Mouse (Mus musculus) right cerebral cortex, postnatal 36 days (tissue): ENCODE data around the gene Trim11.
A peak's percentile ranks its signal among the peaks of the same experiment; 100 is the strongest.
"Not testable (repeated sequence)": the region's sequence is repeated elsewhere in the genome, so short reads cannot be mapped to it uniquely, and the experiment has no call there.

Experiments
- DNase-seq, 2 experiments: peaks; one replicate each; pipeline ENCODE4 v3.0.0; 2022; ENCODE audit warnings: low spot score in 2 of 2, mixed read lengths in 1 of 2

Gene Trim11

GRCm38 (mm10) chr11:58978027-58978705 is at the start of gene Trim11:
Trim11 (plus strand) TSS chr11:58978093.
- DNase-seq: no peak

GRCm38 (mm10) chr11:58929055-58929454 is 48.8 kb upstream of the Trim11 start:
- DNase-seq: no peak

DNA sequence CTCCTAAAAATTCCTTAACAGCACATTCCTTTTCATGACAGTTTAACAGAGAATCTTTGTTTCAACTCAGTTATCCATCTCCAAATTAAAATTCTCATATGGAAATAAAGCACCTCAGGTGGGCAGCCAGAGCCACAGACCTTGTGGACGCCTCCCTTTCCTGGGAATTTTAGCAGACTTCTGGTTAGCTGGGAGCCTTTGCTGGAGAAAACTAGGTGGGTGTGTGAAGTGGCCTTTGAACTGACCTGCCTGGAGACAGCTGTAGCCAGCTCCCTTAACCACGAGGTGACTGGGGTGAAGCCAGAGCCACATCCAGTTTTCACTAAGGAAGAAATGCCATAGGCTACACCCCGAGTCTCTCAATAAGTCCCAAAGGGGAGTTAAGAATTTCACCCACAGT is 48.3 kb upstream of the Trim11 start:
- no peak for DNase-seq

DNA sequence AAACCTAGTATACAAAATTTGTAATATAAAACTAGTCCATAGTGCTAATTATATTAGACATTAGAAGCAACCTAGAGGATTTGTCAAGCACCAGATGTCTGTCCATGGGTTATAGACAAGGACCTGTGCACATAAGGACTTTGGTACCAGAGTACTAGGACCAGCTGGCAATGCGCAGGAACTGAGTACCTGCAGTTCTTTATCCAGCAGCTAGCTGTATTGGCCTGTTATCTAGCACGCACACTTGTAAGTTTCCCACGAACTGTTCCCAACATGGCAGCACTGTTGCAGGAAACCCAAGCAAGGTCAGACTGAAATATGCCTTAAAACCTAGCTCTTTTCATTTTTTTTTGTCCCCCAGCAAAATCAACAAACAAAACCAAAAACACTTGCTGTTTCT is 47.6 kb upstream of the Trim11 start:
- DNase-seq: no peak

GRCm38 (mm10) chr11:58931576-58931975 is 46.3 kb upstream of the Trim11 start:
- DNase-seq: no peak

DNA sequence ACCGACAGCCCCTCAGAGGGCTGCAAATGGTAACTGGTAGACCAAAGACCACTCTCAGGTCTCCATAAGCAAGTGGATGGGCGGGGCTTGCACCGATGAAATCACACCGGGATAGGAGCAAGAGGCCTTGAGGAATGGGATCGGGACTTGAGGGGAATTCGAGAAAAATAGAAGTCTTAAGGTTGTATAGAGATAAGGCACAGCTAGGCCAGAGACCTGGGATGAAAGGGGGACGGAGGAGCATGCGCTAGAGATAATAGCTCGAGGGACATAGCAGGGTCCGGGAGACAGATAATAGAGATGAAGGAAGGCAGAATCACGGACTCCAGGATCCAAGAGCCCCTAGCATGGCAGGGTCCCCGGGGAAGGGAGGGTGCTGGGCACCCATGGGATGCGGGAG is 40.0 kb upstream of the Trim11 start:
- no peak for DNase-seq

DNA sequence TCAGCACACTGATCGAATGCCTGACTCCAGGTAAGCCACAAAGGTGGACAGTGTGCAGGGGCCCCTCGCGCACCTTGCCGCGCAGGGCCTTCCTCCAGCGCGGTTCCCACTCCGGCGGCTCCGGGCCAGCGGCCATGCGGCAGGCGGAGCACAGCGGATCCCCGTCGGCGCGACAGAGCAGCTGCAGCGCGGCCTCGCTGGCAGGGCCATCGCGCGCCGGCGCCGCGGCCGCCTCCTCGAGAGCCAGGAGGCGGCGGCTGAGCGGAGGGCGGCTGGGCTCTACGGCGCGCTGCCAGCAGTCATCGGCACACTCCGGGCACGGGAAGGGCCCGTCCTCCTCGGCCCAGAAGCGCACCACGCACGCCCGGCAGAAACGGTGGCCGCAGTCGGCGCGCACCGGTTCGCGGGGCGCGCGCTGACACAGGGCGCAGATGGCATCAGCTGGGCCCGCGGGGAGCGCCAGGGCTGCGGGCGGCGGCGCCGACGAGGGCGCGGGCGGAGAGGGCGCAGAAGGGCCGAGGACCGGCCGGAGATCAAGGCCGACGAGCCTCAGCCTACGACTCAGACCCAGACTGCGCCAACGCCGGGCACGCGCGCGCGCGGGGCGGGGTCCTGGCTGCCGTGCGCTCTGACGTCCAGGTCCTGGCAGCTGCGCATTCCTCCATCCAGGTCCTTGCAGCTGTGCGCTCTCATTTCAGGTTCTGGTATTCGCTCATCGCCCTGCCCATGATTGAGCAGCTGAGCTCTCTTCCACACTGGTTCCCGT is 39.4 kb upstream of the Trim11 start, which contains the start of gene Rnf187:
TSS of gene Rnf187 (minus strand) at position 595 of the 766 bp plus-strand sequence.
- DNase-seq: peak; percentile 87 to 90

- DNase-seq: no peak
Observed at GRCm38 (mm10) chr11:58939088-58939439, 38.8 kb upstream of the Trim11 start.

- DNase-seq: no peak
Observed at GRCm38 (mm10) chr11:58944136-58944535, 33.8 kb upstream of the Trim11 start.

GRCm38 (mm10) chr11:58947306-58947705 is 30.6 kb upstream of the Trim11 start:
- no peak for DNase-seq

- peak; percentile 52 to 61 for DNase-seq
Observed at GRCm38 (mm10) chr11:58947798-58948528, 29.9 kb upstream of the Trim11 start.

DNA sequence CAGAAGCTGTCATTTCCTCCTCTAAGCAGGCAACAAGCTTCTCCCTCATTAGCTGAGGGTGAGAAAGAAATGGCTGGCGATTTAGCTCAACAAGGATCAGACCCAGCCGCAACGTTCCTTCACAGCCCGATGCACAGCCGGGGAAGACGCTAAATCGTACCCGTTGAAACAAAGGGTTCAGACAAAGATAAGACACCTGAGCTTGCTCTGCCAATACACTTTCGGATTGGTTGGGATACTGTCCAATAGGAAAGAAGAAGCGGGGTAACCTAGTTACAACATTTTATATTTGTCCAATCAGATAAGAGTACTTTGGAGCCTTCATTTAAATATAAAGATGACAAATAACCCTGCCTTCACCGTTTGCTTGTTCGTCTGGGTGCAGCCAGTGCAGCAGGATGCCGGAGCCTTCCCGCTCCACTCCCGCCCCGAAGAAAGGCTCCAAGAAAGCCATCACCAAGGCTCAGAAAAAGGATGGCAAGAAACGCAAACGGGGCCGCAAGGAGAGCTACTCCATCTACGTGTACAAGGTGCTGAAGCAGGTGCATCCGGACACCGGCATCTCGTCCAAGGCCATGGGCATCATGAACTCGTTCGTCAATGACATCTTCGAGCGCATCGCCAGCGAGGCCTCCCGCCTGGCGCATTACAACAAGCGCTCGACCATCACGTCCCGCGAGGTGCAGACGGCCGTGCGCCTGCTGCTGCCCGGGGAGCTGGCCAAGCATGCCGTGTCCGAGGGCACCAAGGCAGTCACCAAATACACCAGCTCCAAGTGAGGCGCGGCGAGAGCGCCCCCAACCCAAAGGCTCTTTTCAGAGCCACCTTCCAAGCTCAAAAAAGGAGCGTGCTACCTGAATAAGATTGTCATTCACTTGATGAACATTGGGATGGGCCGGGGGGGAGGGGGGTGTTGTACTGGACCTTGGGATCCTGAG is 29.1 kb upstream of the Trim11 start, which contains the start of gene Hist3h2ba:
TSS of gene Hist3h2ba (plus strand) at position 379 of the 938 bp plus-strand sequence.
- DNase-seq: peak; percentile 75 to 79

DNA sequence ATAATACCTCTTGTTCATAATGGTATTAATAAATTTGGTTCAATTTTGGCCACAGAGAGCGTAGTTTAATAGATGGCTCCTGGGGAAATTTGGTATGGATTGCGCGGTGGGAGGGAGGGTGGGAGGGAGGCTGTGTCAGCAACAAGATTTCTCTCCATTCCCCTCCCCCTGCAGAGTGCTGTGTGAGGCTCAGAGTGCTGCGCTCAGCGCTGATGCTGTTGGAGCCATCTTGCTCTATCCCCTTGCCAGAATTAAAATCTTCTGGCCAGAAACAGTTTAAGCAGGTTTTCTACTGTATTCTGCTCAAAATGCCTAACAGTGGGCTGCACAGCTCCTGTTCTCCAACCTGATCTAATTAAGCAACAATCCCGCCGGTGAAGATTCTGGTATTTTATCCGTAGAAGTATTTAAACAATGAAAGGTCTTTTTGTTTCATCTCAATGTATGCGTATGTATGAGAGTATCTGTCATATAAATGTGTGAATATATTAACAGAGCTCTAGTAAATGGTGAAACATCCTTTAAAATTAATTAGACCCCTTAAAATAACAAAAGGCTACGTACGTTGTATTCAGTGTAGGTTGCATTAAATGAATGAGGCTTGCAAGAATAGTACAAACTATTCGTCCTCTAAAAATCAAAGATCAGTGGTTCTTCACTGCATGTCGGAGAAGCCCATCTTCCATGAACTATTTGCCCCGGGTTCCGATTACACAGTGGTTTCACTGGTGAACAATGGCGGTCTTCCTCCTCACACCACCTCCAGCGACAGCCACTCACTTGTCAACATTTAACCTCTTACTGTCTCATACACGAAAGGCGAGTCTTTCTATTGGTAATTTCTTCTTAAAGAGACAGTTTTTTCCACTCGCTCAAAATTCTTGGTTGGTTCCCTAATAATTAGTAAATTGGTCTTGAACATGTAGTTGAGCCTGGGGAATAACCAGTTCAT is 28.1 kb upstream of the Trim11 start:
- DNase-seq: peak; percentile 62 to 67

GRCm38 (mm10) chr11:58951210-58951609 is 26.7 kb upstream of the Trim11 start:
- no peak for DNase-seq

- no peak for DNase-seq
Observed at GRCm38 (mm10) chr11:58953351-58954169, 24.3 kb upstream of the Trim11 start.

DNA sequence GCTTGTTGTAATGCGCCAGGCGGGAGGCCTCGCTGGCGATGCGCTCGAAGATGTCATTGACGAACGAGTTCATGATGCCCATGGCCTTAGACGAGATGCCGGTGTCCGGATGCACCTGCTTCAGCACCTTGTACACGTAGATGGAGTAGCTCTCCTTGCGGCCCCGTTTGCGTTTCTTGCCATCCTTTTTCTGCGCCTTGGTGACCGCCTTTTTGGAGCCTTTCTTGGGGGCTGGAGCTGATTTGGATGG is 23.8 kb upstream of the Trim11 start:
- DNase-seq: not testable (repeated sequence)

- peak; percentile 87 to 95 for DNase-seq
Observed at GRCm38 (mm10) chr11:58954420-58955142, 23.3 kb upstream of the Trim11 start, which contains the start of the genes Hist3h2a and Trim17. Hist3h2a (plus strand) TSS chr11:58954685. Trim17 (plus strand) TSS chr11:58954685.

DNA sequence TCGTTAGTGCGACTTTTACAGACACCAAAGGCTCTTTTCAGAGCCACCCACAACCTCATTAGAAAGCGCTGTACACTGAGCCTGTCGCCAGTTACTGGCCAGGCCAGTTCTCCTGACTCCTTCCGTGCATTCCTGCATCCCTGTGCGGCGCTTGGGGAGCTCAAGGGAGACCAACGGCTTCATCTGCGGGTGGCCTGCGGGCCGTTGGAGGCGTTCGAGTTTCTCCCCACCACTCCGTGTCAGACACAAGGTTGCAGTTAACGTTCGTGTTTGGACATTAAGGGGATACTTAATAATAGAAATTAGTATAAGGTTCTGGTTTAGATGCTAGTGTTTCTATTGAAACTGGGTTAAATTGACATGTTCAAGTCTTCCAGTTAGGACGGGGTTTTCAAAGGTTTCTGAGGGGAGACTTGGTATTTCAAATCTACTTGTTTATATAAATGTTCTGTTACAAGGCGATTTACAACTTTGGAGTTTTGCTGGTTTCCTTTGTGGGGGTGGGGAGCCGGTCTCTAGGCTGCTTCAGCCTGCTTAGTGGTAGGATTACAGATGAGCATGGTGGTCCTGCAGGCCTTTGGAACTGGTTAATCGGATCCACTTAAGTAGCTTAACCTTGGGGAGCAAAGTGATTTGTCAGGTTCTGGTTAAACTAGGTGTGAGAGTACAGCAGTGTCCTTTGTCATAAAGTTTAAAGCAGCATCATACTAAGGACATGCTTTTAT is 22.6 kb upstream of the Trim11 start:
- DNase-seq: no peak
